Mouse (Mus musculus) myocyte (in vitro differentiated cells): ENCODE results near the gene Crispld2.

Experiments used
- CEBPB ChIP-seq: IDR thresholded peaks from 2 replicates; pipeline ENCODE4 v1.6.1; 2011; ENCODE audit warnings: mild to moderate bottlenecking, moderate library complexity; ENCODE audit not compliant: poor library complexity, insufficient read depth, severe bottlenecking
- E2F4 ChIP-seq: IDR thresholded peaks from one replicate; pipeline ENCODE4 v1.6.1; 2011; ENCODE audit warnings: mild to moderate bottlenecking, control low read depth, moderate library complexity; ENCODE audit not compliant: insufficient read depth
- MAX ChIP-seq: IDR thresholded peaks from one replicate; pipeline ENCODE4 v1.6.1; 2011; ENCODE audit warnings: low read depth, mild to moderate bottlenecking, control low read depth
- MYOD1 ChIP-seq, 3 experiments: IDR thresholded peaks; one replicate each; pipeline ENCODE4 v1.6.1; 2011; ENCODE audit warnings: control low read depth in 2 of 3, low read depth in 2 of 3, mild to moderate bottlenecking in 2 of 3, moderate library complexity in 1 of 3; ENCODE audit not compliant: insufficient read length in 2 of 3, control insufficient read depth in 1 of 3
- MYOG ChIP-seq, 3 experiments: IDR thresholded peaks; one replicate each; pipeline ENCODE4 v1.6.1; 2011; ENCODE audit warnings: control low read depth in 2 of 3, low read depth in 2 of 3, mild to moderate bottlenecking in 2 of 3; ENCODE audit not compliant: insufficient read length in 2 of 3, control insufficient read depth in 1 of 3, insufficient read depth in 1 of 3
- POLR2A ChIP-seq: IDR thresholded peaks from one replicate; pipeline ENCODE4 v1.6.1; 2011; ENCODE audit warnings: low read depth, mild to moderate bottlenecking, control low read depth, moderate library complexity; ENCODE audit not compliant: insufficient read length
- POLR2AphosphoS2 ChIP-seq: IDR thresholded peaks from one replicate; pipeline ENCODE4 v1.6.1; 2011; ENCODE audit warnings: low read depth, control low read depth; ENCODE audit not compliant: insufficient read length
- REST ChIP-seq: IDR thresholded peaks from one replicate; pipeline ENCODE4 v1.6.1; 2011; ENCODE audit warnings: mild to moderate bottlenecking, control low read depth, moderate library complexity; ENCODE audit not compliant: insufficient read depth, insufficient read length
- SRF ChIP-seq: IDR thresholded peaks from one replicate; pipeline ENCODE4 v1.6.1; 2011; ENCODE audit warnings: low read depth; ENCODE audit not compliant: control insufficient read depth, insufficient read length
- TCF12 ChIP-seq: IDR thresholded peaks from one replicate; pipeline ENCODE4 v1.6.1; 2011; ENCODE audit warnings: mild to moderate bottlenecking, control low read depth; ENCODE audit not compliant: poor library complexity, insufficient read depth, severe bottlenecking
- TCF3 ChIP-seq: IDR thresholded peaks from one replicate; pipeline ENCODE4 v1.6.1; 2011; ENCODE audit warnings: low read depth, control low read depth; ENCODE audit not compliant: insufficient read length
- USF1 ChIP-seq: IDR thresholded peaks from one replicate; pipeline ENCODE4 v1.6.1; 2011; ENCODE audit warnings: low read depth, mild to moderate bottlenecking, control low read depth, moderate library complexity

- TF ChIP-seq MYOG (IDR thresholded peaks at IDR 0.05; ENCODE audit: control insufficient read depth in 1 of 3, insufficient read depth in 1 of 3, insufficient read length in 2 of 3, low read depth in 2 of 3) (no peak), POLR2AphosphoS2 (no peak), USF1 (no peak), POLR2A (no peak), SRF (no peak), E2F4 (no peak), MAX (no peak), TCF3 (no peak), CEBPB (no peak), MYOD1 (IDR thresholded peaks at IDR 0.05; ENCODE audit: control insufficient read depth in 1 of 3, insufficient read length in 2 of 3, low read depth in 2 of 3) (no peak), TCF12 (no peak), REST (no peak)
These were observed 74.0 kb downstream of the Crispld2 start for GRCm38 (mm10) chr8:120066226-120066625.
